Mouse (Mus musculus): ENCODE results near the gene Asic3.

Gene Asic3

GRCm38 (mm10) chr5:24424004-24424781 is 11.0 kb downstream of the Asic3 start:
- no peak for DNase-seq

- DNase-seq, result peak; percentile 79
These were observed 11.7 kb downstream of the Asic3 start for GRCm38 (mm10) chr5:24424861-24425411.

GRCm38 (mm10) chr5:24425421-24426036 is 12.3 kb downstream of the Asic3 start:
- DNase-seq, result no peak

DNA sequence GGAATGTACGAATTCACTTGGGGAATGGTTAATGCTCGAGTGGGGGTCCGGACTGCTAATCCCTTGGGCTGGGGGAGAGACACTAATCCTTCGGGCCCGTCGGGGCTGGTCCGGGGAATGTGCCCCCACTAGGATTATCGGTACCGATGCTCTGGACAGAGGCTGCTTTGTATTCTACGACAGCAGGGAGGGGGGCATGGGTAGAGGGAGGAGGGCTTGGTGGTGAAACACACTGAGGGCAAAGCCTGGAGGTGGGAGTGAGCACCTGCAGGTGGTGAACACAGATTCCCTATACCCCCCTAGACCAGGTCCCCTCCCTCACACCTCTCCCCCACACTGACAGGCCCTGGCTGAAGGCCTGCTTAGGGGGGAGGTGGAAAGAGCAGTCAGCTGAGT is 12.8 kb downstream of the Asic3 start:
- no peak for DNase-seq

DNA sequence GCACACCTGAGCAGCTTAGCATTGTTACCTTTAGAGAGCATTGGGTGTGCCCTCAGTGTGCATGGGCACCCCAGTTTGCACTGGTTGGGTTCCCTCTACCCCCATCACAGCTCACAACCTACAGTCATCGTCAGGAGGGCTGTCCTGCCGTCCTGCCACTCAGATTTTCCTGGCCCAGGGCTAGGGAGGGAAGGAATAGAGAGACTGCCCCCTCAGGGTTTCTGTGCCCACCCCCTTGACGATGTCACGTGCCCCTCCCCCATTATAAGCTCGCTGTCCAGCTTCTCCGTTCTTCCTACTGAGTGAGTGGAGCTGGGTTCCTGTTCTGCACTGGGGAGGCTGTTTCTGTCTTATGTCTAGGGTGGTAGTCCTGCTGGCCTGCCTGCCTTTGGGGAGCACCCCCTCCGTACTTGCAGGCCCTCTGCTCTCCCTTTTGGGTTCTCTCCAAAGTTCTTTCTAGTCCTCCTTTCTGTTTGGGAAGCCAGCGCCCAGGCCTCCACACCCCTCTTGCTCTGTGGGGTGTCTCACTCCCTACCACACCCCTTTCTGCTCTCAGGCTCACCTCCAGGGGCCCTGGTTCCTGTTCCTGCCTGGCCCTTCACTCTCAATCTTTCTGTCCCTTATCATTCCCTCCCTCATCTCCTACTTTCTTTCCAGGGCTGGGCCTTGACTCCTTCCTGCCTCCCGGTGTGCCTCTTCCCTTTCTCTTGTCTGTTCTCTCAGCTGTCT is 13.5 kb downstream of the Asic3 start:
- no peak for DNase-seq

- DNase-seq, result no peak
These were observed 14.1 kb downstream of the Asic3 start for GRCm38 (mm10) chr5:24427285-24427633.

GRCm38 (mm10) chr5:24427981-24428402 is 14.8 kb downstream of the Asic3 start:
- DNase-seq, result no peak

DNA sequence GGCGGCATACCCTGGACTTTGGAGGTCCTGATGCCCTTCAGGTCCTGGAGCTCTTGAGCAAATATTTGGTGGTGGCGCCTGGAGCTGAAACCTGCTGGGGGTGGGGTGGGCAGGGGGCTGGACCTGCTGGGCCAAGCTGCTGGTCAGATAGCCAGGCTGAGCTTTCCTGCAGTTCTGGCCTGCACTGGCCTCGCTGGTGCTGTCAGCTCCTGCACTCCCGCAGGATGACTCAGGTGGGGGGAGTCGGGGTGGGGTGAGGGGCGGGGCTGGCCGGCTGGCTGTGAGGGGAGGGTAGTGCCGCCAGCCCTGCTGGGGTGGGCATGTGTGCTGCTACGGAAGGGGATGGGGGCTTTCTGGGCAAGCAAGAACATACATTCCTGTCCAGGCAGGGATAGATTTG is 15.4 kb downstream of the Asic3 start:
- DNase-seq, result no peak

GRCm38 (mm10) chr5:24433993-24434392 is 20.8 kb downstream of the Asic3 start:
- no peak for DNase-seq

DNA sequence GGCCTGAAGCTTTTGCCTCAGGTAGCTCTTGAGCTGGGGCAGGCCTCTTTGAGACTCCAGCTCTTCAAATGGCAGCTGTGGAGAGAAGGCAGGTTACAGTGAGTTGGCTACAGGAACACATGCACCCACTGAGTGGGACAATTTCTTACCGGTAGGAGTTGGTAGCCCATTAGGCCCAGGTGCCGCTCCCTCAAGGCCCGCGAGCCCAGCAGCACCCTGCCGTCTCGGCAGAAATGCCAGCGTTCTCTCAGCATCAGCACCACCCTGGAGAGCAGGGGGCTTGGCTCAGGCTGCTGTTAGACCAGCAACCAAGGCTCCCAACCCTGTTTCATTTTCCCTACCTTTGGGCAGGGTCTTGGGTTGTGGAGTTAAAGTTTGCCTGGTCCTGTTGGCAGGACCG is 28.0 kb downstream of the Asic3 start:
- no peak for DNase-seq

DNA sequence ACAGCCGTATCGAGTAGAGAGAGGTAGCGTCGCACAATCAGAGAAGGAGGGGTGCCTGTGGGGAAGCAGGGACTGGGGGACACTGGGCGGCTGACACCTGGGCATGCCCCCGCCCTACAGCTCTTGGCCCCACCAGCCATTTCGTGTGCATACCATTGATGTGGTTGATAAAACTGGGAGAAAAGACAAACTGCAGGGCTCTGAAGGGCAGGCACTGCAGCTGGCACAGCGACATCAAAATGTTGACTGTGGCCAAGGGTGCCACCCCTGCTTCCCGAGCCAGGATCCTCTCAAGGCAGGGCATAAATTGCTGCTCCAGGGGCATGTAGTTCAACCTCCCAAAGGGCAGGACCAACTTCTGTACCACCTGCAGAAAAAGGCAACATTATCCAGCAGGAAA is 28.8 kb downstream of the Asic3 start:
- DNase-seq, result no peak

- DNase-seq, result no peak
These were observed 30.0 kb downstream of the Asic3 start for GRCm38 (mm10) chr5:24443204-24443603.

DNA sequence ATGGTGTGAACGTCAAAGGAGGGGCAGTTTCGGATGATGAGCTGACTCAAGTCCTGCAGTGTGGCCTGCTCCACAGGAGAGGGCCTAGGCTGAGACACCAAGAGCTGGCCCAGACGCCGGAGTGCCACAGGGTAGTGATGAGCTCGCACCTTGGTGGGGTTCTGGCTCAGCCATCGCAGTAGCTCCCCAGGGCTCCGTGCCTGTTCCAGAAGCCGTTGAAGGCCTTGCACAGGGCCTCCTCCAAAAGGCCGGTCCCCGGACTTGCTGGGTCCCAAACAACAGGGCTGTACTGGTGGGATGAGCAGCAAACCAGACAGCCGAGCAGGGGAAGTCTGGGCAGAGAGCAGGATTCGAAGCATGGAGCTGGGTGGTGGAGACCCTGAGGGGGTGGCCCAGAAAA is 30.7 kb downstream of the Asic3 start:
- DNase-seq, result no peak

- DNase-seq, result peak; percentile 94
These were observed 31.7 kb downstream of the Asic3 start, which contains the start of gene Fastk for GRCm38 (mm10) chr5:24444746-24445427. Gene Fastk, minus strand, starts transcription at chr5:24445287.

GRCm38 (mm10) chr5:24445428-24446080 is 32.4 kb downstream of the Asic3 start:
- no peak for DNase-seq

GRCm38 (mm10) chr5:24446630-24447029 is 33.4 kb downstream of the Asic3 start:
- no peak for DNase-seq

GRCm38 (mm10) chr5:24447624-24448298 is 34.6 kb downstream of the Asic3 start, which contains the start of gene Tmub1:
Gene Tmub1, minus strand, starts transcription at chr5:24447854.
- peak; percentile 81 for DNase-seq

DNA sequence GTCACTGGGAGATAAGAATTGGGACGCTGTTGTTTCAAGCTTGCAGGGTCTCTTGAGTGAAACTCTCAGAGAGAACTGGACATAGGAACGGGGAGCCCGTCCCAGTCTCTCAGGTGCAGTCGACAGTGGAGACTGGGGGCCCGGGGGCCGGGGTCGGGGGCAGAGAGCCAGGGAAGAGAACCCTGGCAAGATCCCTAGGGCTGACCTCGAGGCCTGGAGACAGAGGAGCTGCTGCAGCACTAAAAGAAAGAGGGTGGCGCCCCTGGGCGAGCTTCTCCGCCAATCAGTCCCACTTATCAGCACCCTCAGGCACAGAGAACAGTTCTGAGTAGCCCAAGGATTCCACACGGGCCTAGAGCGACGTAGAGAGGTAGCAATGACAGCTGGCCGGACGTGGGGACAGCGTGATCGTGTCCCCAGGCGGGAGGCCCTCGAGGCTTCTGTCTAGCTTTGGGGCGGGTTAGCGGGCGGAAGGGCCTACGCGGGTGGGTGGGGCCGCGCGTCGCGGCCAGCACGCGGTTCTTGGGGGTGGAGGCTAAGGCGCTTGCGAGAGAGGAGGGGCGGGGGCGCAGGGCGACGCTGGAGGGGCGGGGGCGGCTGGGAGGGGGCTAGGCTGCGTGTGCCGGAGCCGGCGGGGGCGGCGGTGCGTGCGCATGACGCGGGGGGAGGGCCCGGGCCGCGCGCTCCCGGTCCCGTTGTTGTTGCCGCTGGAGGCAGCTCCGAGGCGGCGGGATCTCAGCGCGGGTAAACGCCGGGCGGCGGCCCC is 38.3 kb downstream of the Asic3 start:
- peak; percentile 88 for DNase-seq

DNA sequence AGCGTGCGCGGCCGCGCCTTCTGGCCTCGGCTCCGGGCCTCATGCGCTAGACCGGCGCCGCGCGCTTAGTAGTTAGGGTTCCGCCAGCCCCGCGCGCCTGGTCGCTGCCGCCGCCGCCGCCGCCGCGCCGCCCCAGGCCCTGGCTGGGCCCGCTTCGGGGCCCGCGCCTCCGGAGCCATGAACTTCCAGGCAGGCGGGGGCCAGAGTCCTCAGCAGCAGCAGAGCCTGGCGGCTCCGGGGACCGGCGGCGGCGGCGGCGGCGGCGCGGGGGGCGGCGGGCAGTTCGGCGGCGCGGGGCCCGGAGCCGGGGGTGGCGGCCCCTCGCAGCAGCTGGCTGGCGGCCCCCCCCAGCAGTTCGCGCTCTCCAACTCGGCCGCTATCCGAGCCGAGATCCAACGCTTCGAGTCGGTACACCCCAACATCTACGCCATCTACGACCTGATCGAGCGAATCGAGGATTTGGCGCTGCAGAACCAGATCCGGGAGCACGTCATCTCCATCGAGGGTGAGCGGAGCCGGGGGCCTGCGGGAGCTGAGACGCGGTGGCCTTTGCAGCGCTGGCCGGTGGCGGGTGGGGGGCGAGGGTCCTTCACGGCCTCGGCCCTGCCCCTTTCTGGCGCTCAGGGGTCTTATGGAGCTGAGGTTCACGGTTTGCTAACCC is 39.0 kb downstream of the Asic3 start, which contains the start of gene Agap3:
Gene Agap3 (plus strand): TSS at position 148 of the 661 bp plus-strand sequence.
- DNase-seq, result peak; percentile 37

DNA sequence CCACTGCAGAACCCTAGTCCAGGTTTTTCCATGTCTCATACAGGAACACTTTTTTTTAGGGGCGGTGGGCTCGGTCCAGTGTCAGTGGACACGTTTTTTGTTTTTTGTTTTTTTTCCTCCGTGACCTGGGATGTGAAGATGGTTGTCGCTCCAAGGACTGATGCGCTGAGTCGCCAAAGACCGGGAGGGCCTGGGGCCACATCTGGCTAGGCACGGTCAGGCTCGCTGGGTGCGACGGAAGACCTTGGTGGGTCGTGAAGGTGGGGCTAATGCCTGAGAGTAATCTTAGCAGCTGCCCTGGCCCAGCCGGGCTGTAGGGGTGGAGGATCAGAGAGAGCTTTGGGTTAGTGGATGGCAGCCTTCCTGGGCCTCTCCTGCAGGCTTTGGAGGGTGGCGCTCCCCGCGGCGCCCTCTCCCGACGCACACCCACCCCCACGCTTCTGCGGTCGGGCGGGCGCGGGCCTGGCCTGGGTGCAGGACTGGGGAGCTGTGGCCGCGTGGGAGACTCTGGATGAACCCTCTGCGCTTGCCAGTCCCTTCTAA is 39.6 kb downstream of the Asic3 start:
- DNase-seq, result no peak
